Mouse (Mus musculus): ENCODE results near the gene Cldn22.

DNA sequence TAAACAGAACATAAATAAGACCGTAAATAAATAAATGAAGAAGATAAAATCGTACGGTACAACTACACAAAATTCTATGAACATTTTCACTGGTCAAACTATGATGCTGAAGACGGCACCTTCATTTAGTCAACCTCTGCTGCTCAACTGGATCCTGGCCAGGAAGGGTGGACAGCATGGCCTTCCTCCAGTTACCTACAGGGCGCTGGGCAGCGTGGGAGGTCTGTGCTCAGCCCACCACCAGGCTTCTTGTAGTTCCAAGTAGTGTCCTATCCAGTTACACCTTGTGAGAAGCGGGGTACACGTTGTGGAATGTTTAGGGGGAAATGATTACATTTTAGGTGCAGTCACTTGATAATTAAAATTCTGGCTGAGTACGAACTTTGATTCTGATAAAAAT lies 2.6 kb downstream of the Cldn22 start:
- no peak for TF ChIP-seq EP300 (IDR thresholded peaks at IDR 0.05; ENCODE audit: low read depth)
- no peak for TF ChIP-seq CTCF (IDR thresholded peaks at IDR 0.05; ENCODE audit: low read depth)
